Mouse (Mus musculus) ovary, postnatal 14 days (tissue): Measurements from ENCODE around the gene Qsox2.

Source experiments
- DNase-seq: peaks from one replicate; pipeline ENCODE4 v3.0.0; 2022; ENCODE audit warnings: low spot score

Gene Qsox2

GRCm38 (mm10) chr2:26237290-26237782 is at the start of gene Qsox2:
Qsox2 (minus strand) TSS chr2:26237525.
- DNase-seq: peak; percentile 86

- no peak for DNase-seq
Observed at GRCm38 (mm10) chr2:26286391-26286790, 49.1 kb upstream of the Qsox2 start.

GRCm38 (mm10) chr2:26285804-26286203 is 48.5 kb upstream of the Qsox2 start:
- DNase-seq: no peak

GRCm38 (mm10) chr2:26280594-26280993 is 43.3 kb upstream of the Qsox2 start:
- no peak for DNase-seq

GRCm38 (mm10) chr2:26279712-26280111 is 42.4 kb upstream of the Qsox2 start:
- DNase-seq: no peak

- peak; percentile 32 for DNase-seq
Observed at GRCm38 (mm10) chr2:26273611-26274010, 36.3 kb upstream of the Qsox2 start.

- no peak for DNase-seq
Observed at GRCm38 (mm10) chr2:26268216-26268615, 30.9 kb upstream of the Qsox2 start.

- no peak for DNase-seq
Observed at GRCm38 (mm10) chr2:26266066-26266742, 28.9 kb upstream of the Qsox2 start.

- DNase-seq: no peak
Observed at GRCm38 (mm10) chr2:26265095-26265494, 27.8 kb upstream of the Qsox2 start.

GRCm38 (mm10) chr2:26264646-26265045 is 27.3 kb upstream of the Qsox2 start:
- DNase-seq: no peak

- no peak for DNase-seq
Observed at GRCm38 (mm10) chr2:26257315-26258096, 20.2 kb upstream of the Qsox2 start.

- DNase-seq: no peak
Observed at GRCm38 (mm10) chr2:26254816-26255215, 17.5 kb upstream of the Qsox2 start.

- DNase-seq: no peak
Observed at GRCm38 (mm10) chr2:26252514-26253206, 15.3 kb upstream of the Qsox2 start.

- no peak for DNase-seq
Observed at GRCm38 (mm10) chr2:26247531-26247930, 10.2 kb upstream of the Qsox2 start.

GRCm38 (mm10) chr2:26240841-26241240 is 3.5 kb upstream of the Qsox2 start:
- no peak for DNase-seq

GRCm38 (mm10) chr2:26240330-26240729 is 3.0 kb upstream of the Qsox2 start:
- no peak for DNase-seq

- DNase-seq: no peak
Observed at GRCm38 (mm10) chr2:26236681-26237289, 540 bp downstream of the Qsox2 start.

GRCm38 (mm10) chr2:26234771-26235170 is 2.6 kb downstream of the Qsox2 start:
- no peak for DNase-seq

GRCm38 (mm10) chr2:26234253-26234652 is 3.1 kb downstream of the Qsox2 start:
- DNase-seq: no peak

- no peak for DNase-seq
Observed at GRCm38 (mm10) chr2:26231366-26231765, 6.0 kb downstream of the Qsox2 start.

GRCm38 (mm10) chr2:26230253-26230652 is 7.1 kb downstream of the Qsox2 start:
- DNase-seq: no peak

- DNase-seq: no peak
Observed at GRCm38 (mm10) chr2:26227788-26228187, 9.5 kb downstream of the Qsox2 start.
